Mouse (Mus musculus): ENCODE measurements around the gene Clcn5.

The Clcn5 gene

GRCm38 (mm10) chrX:7190816-7191215 is 128.3 kb downstream of the Clcn5 start:
- no peak for DNase-seq (ENCODE audit: low read depth, low spot score)

GRCm38 (mm10) chrX:7188311-7188807 is 130.8 kb downstream of the Clcn5 start:
- peak; percentile 42 for DNase-seq (ENCODE audit: low read depth, low spot score)

- no peak for DNase-seq (ENCODE audit: low read depth, low spot score)
Observed at GRCm38 (mm10) chrX:7187455-7188310, 131.5 kb downstream of the Clcn5 start.

- no peak for DNase-seq (ENCODE audit: low read depth, low spot score)
Observed at GRCm38 (mm10) chrX:7170156-7170555, 149.0 kb downstream of the Clcn5 start.

- DNase-seq (ENCODE audit: low read depth, low spot score): no peak
Observed at GRCm38 (mm10) chrX:7168799-7169198, 150.4 kb downstream of the Clcn5 start.

- no peak for DNase-seq (ENCODE audit: low read depth, low spot score)
Observed at GRCm38 (mm10) chrX:7157976-7158375, 161.2 kb downstream of the Clcn5 start.

- DNase-seq (ENCODE audit: low read depth, low spot score): no peak
Observed at GRCm38 (mm10) chrX:7156026-7156732, 163.0 kb downstream of the Clcn5 start.

GRCm38 (mm10) chrX:7150129-7150528 is 169.0 kb downstream of the Clcn5 start:
- DNase-seq (ENCODE audit: low read depth, low spot score): no peak

GRCm38 (mm10) chrX:7146156-7146555 is 173.0 kb downstream of the Clcn5 start:
- DNase-seq (ENCODE audit: low read depth, low spot score): no peak

- no peak for DNase-seq (ENCODE audit: low read depth, low spot score)
Observed at GRCm38 (mm10) chrX:7121618-7122280, 197.4 kb downstream of the Clcn5 start.

GRCm38 (mm10) chrX:7114885-7115284 is 204.3 kb downstream of the Clcn5 start:
- DNase-seq (ENCODE audit: low read depth, low spot score): no peak

All from ZHBTc4 (cell line).